Mouse (Mus musculus) skeletal muscle tissue, adult 2 months (tissue): ENCODE data around the gene Eif2b3.

Source experiments
- DNase-seq: peaks from one replicate; pipeline ENCODE4 v3.0.0-alpha.2; 2012; ENCODE audit warnings: low read depth, low spot score

Eif2b3 gene

GRCm38 (mm10) chr4:117122209-117122608, 103.0 kb downstream of the Eif2b3 start:
- DNase-seq = no peak

GRCm38 (mm10) chr4:117123546-117124217, 104.5 kb downstream of the Eif2b3 start:
- DNase-seq = no peak

- DNase-seq = no peak
Measured at GRCm38 (mm10) chr4:117124218-117124517, 105.0 kb downstream of the Eif2b3 start.

- peak; percentile 23 for DNase-seq
Measured at GRCm38 (mm10) chr4:117124518-117125347, 105.5 kb downstream of the Eif2b3 start.

- peak; percentile 75 for DNase-seq
Measured at GRCm38 (mm10) chr4:117125348-117125909, 106.2 kb downstream of the Eif2b3 start, which contains the start of gene Btbd19. Gene Btbd19, minus strand, starts transcription at chr4:117125725.

GRCm38 (mm10) chr4:117125910-117126674, 106.9 kb downstream of the Eif2b3 start:
- DNase-seq = peak; percentile 87

- DNase-seq = no peak
Measured at GRCm38 (mm10) chr4:117126675-117127290, 107.6 kb downstream of the Eif2b3 start, which contains the start of gene Tctex1d4. Gene Tctex1d4, plus strand, starts transcription at chr4:117126794.

- DNase-seq = no peak
Measured at GRCm38 (mm10) chr4:117127991-117128686, 108.9 kb downstream of the Eif2b3 start.

GRCm38 (mm10) chr4:117130790-117131189, 111.6 kb downstream of the Eif2b3 start:
- no peak for DNase-seq

- DNase-seq = no peak
Measured at GRCm38 (mm10) chr4:117131198-117131597, 112.0 kb downstream of the Eif2b3 start.

GRCm38 (mm10) chr4:117131890-117132793, 112.9 kb downstream of the Eif2b3 start:
- DNase-seq = no peak

- DNase-seq = no peak
Measured at GRCm38 (mm10) chr4:117132794-117133143, 113.6 kb downstream of the Eif2b3 start.

- DNase-seq = no peak
Measured at GRCm38 (mm10) chr4:117133366-117133796, 114.2 kb downstream of the Eif2b3 start.

GRCm38 (mm10) chr4:117133817-117134600, 114.8 kb downstream of the Eif2b3 start, which contains the start of gene Plk3:
Gene Plk3, minus strand, starts transcription at chr4:117133963.
- DNase-seq = peak; percentile 94

GRCm38 (mm10) chr4:117134601-117134995, 115.4 kb downstream of the Eif2b3 start:
- no peak for DNase-seq

- peak; percentile 53 for DNase-seq
Measured at GRCm38 (mm10) chr4:117136034-117136433, 116.8 kb downstream of the Eif2b3 start.
